Mouse (Mus musculus): ENCODE data around the gene Sh2d3c.

GRCm38 (mm10) chr2:32761859-32762258 is 41.0 kb downstream of the Sh2d3c start:
- no peak for TF ChIP-seq CTCF (IDR thresholded peaks at IDR 0.05; ENCODE audit: insufficient read depth, low read depth, low read length)
- TF ChIP-seq POLR2A (IDR thresholded peaks at IDR 0.05; ENCODE audit: insufficient read depth, low read depth, low read length) = no peak

Measured in olfactory bulb, adult 2 months (tissue).